19 mouse cellular contexts compared by ENCODE assay signal in the genomic region with DNA sequence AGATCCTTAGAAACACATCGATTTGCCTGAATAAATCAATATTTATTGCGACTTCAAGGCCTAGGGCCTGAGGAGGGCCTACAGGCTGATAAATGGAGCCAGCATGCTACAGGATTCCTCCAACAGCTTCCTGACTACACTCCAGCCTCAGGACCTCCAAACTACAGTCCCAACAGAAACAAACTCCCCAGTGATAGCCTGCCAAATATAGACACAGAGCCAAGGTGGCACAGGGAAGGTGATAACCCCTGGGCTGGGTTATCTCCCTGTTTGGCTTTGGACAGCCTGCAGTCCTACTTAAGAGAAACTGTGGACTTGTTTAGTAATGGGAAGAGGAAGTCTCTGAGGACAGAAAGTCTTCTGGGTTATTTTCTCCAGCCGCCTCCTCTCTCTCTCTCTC. TPM values are rescaled to one million over a fixed set of nuclear protein-coding genes. Genes with fewer than 3 reads are reported as not detected.
"Had no signal": no experiment of that assay in that cellular context is flagged by ENCODE, and none has a peak within 500 bp of the region (broad histone marks: within the 10 kb centered on the region; RNA-seq: fewer than 3 reads in every experiment).

No protein-coding gene starts in this region.

- ATAC-seq: midbrain, embryonic 13.5 days had no signal

- H3K4me2 ChIP-seq: limb, embryonic 13.5 days; midbrain, embryonic 13.5 days; stomach, embryonic 15.5 days had no signal

- H3K36me3 ChIP-seq: limb, embryonic 13.5 days; midbrain, embryonic 13.5 days; stomach, embryonic 15.5 days had no signal

- H3K9me3 ChIP-seq: midbrain, embryonic 13.5 days; stomach, embryonic 15.5 days had no signal

- H3K9ac ChIP-seq: limb, embryonic 13.5 days; liver, embryonic 14.5 days; midbrain, embryonic 13.5 days; stomach, embryonic 15.5 days had no signal

- H3K27ac ChIP-seq: liver, embryonic 14.5 days; midbrain, embryonic 13.5 days; stomach, embryonic 15.5 days had no signal

- DNase-seq: kidney, postnatal 25 days; layer of hippocampus, adult 9-11 months; layer of hippocampus, postnatal 36 days; lung, adult 18-20 months; right cerebral cortex, postnatal 14 days; thymus, adult 2 months; thymus, postnatal 25 days had no signal

- H3K4me3 ChIP-seq: limb, embryonic 13.5 days; midbrain, embryonic 13.5 days; stomach, embryonic 15.5 days had no signal

- H3K4me1 ChIP-seq: midbrain, embryonic 13.5 days; stomach, embryonic 15.5 days had no signal

- H3K27me3 ChIP-seq: midbrain, embryonic 13.5 days; stomach, embryonic 15.5 days had no signal

RNA-seq across cellular contexts. Expression of a gene that starts 30.5 kb away (rescaled TPM):
- total RNA-seq: layer of hippocampus, postnatal 36 days; left cerebral cortex, adult 8-10 months; left cerebral cortex, postnatal 25 days; liver, adult 2 months; midbrain, postnatal 0 days had no signal
- polyA plus RNA-seq: limb, embryonic 13.5 days; liver, adult 2 months; liver, embryonic 14.5 days; lung, embryonic 16.5 days; midbrain, postnatal 0 days; neural tube, embryonic 14.5 days; spleen, adult 2 months; stomach, embryonic 15.5 days; urinary bladder, adult 2 months had no signal

RNA-seq across cellular contexts. Expression of a gene that starts 59.8 kb away (rescaled TPM):
- total RNA-seq: liver, adult 2 months had no signal
- polyA plus RNA-seq: liver, adult 2 months had no signal
